Mouse (Mus musculus): Measurements from ENCODE around the gene Arhgap17.

DNA sequence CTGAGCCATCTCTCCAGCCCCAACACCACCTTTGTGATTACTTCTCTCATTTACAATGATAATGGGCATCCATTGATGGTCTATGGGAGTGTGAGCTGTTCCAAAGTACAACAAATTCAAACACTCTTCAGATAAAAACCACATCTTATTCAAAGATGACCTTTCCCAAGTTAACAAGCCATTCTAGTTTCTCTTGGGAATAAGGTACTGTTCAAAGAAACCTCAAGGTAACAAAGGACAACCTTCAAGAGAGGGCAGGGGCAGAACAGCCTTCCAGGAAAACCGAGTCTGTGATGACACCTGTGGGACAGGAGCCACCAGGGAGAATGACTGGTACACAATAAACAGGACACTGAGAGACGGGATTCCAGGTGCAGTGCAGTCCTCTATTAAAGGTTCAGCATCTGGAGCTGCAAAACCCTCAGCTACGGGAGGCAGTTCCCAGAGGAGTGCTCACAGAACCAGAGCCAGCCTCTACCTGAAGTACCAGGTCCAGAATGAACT is 24.6 kb downstream of the Arhgap17 start:
- no peak for TF ChIP-seq CTCF (IDR thresholded peaks at IDR 0.05; ENCODE audit: low read depth, low read length)
- no peak for TF ChIP-seq POLR2A (IDR thresholded peaks at IDR 0.05; ENCODE audit: borderline replicate concordance, low read depth, low read length)

All from bone marrow macrophage, adult 2 months (primary cell).